ENCODE assay signal across 8 mouse cellular contexts in the genomic region with DNA sequence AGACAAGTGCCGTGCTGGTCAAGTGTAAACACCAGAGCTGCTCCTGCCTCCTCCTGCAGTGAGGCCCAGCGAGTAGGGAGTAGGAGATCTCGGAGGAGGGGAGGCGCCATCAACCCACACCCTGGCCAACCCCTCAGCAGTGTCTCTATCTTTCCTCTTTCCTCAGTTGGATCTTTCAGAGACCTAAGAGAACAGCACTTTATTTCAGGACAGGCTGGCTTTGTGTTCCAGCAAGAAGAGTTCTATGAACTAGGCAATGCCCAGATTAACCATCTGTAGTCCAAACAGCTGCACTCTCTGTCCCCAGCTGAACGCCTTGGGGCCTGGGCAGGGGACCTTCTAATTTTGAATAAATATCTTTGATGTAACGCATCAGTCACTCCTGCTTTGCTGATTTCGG.
DNase-seq lines count a peak whose midpoint lies in the region; ATAC-seq lines count a peak whose summit lies in the region.

No protein-coding gene starts in this region.

- no peak for ATAC-seq in kidney, embryonic 14.5 days (ENCODE audit: low FRiP score, low TSS enrichment)
- no peak for ATAC-seq in embryonic facial prominence, embryonic 13.5 days (ENCODE audit: insufficient number of reproducible peaks, insufficient read depth, low FRiP score, low TSS enrichment, low read depth)
- ATAC-seq in intestine, embryonic 14.5 days (replicated peaks; ENCODE audit: low FRiP score, low TSS enrichment, low read depth): no peak
- ATAC-seq in midbrain, embryonic 16.5 days: peak; percentile 46

- H3K9me3 ChIP-seq in kidney, embryonic 14.5 days (ENCODE audit: control insufficient read depth, low read length): no peaks in the 10 kb centered on the region
- H3K9me3 ChIP-seq in embryonic facial prominence, embryonic 13.5 days: no peaks in the 10 kb centered on the region
- H3K9me3 ChIP-seq in intestine, embryonic 14.5 days (ENCODE audit: control insufficient read depth, low read length): no peaks in the 10 kb centered on the region
- no peaks in the 10 kb centered on the region for H3K9me3 ChIP-seq in midbrain, embryonic 16.5 days (replicated peaks; ENCODE audit: control insufficient read depth, low read length, poor library complexity, severe bottlenecking)

- H3K4me1 ChIP-seq in kidney, embryonic 14.5 days (ENCODE audit: control insufficient read depth, insufficient read depth, low read length): peaks cover 76% of the 10 kb centered on the region
- H3K4me1 ChIP-seq in embryonic facial prominence, embryonic 13.5 days: peaks cover 93% of the 10 kb centered on the region
- H3K4me1 ChIP-seq in intestine, embryonic 14.5 days (replicated peaks; ENCODE audit: control insufficient read depth, insufficient read depth, low read length): peaks cover 58% of the 10 kb centered on the region
- peaks cover 39% of the 10 kb centered on the region for H3K4me1 ChIP-seq in midbrain, embryonic 16.5 days (ENCODE audit: control insufficient read depth, insufficient read depth, low read length)

- WGBS in kidney, embryonic 14.5 days: 28% methylated on average over 7 of the region's 7 CpGs
- 14% methylated on average over 7 of the region's 7 CpGs for WGBS in embryonic facial prominence, embryonic 13.5 days
- WGBS in intestine, embryonic 14.5 days: 25% methylated on average over 7 of the region's 7 CpGs
- 7% methylated on average over 7 of the region's 7 CpGs for WGBS in midbrain, embryonic 16.5 days

- no peaks in the 10 kb centered on the region for H3K27me3 ChIP-seq in kidney, embryonic 14.5 days (ENCODE audit: control insufficient read depth, insufficient read depth, low read length)
- H3K27me3 ChIP-seq in embryonic facial prominence, embryonic 13.5 days: no peaks in the 10 kb centered on the region
- no peaks in the 10 kb centered on the region for H3K27me3 ChIP-seq in intestine, embryonic 14.5 days (replicated peaks; ENCODE audit: control insufficient read depth, insufficient read depth, low read length)
- no peaks in the 10 kb centered on the region for H3K27me3 ChIP-seq in midbrain, embryonic 16.5 days (ENCODE audit: control insufficient read depth, insufficient read depth, low read depth, low read length)

- H3K27ac ChIP-seq in kidney, embryonic 14.5 days (ENCODE audit: low read depth, low read length): peak overlapping the region; percentile 85
- peak overlapping the region; percentile 98 for H3K27ac ChIP-seq in embryonic facial prominence, embryonic 13.5 days
- peak overlapping the region; percentile 82 for H3K27ac ChIP-seq in intestine, embryonic 14.5 days (ENCODE audit: low read depth)
- peak overlapping the region; percentile 89 for H3K27ac ChIP-seq in midbrain, embryonic 16.5 days (ENCODE audit: low read length)

- H3K9ac ChIP-seq in kidney, embryonic 14.5 days (ENCODE audit: low read depth, low read length): peak overlapping the region; percentile 32
- H3K9ac ChIP-seq in embryonic facial prominence, embryonic 13.5 days: peak overlapping the region; percentile 51; the same call in 1 of the 2 replicates
- peak overlapping the region; percentile 15 for H3K9ac ChIP-seq in intestine, embryonic 14.5 days (ENCODE audit: low read length)
- peak overlapping the region; percentile 48 for H3K9ac ChIP-seq in midbrain, embryonic 16.5 days (ENCODE audit: low read depth, low read length)

- intact Hi-C loops in left cerebral cortex, postnatal 14 days (cut with DNase I): no loop called here

- peak overlapping the region; percentile 12; the same call in 1 of the 2 replicates for H3K4me2 ChIP-seq in kidney, embryonic 14.5 days (replicated peaks; ENCODE audit: low read depth, low read length)
- H3K4me2 ChIP-seq in embryonic facial prominence, embryonic 13.5 days: peak overlapping the region; percentile 32
- peak overlapping the region; percentile 14 for H3K4me2 ChIP-seq in intestine, embryonic 14.5 days (ENCODE audit: low read length)
- 0 out of 2 replicates have a peak overlapping the region, but pooled peaks have one; percentile 3 for H3K4me2 ChIP-seq in midbrain, embryonic 16.5 days (ENCODE audit: low read length)

- DNase-seq in kidney, postnatal 25 days: no peak
- DNase-seq in intestine, embryonic 14.5 days (ENCODE audit: low spot score): peak; percentile 62
- no peak for DNase-seq in left cerebral cortex, postnatal 14 days (ENCODE audit: low spot score in 2 of 2)
- DNase-seq in cerebellum, adult 9-10 months: no peak
- no peak for DNase-seq in adrenal gland, adult 18-20 months (ENCODE audit: low spot score in 2 of 2)

- no peak overlapping the region for H3K4me3 ChIP-seq in kidney, embryonic 14.5 days (ENCODE audit: low read length)
- H3K4me3 ChIP-seq in embryonic facial prominence, embryonic 13.5 days: no peak overlapping the region
- no peak overlapping the region for H3K4me3 ChIP-seq in intestine, embryonic 14.5 days (ENCODE audit: low read depth, low read length)
- H3K4me3 ChIP-seq in midbrain, embryonic 16.5 days (ENCODE audit: low read depth, low read length): no peak overlapping the region

- H3K36me3 ChIP-seq in kidney, embryonic 14.5 days (ENCODE audit: control insufficient read depth, insufficient read depth, low read length): peaks cover 23% of the 10 kb centered on the region; the same call in 1 of the 2 replicates
- H3K36me3 ChIP-seq in embryonic facial prominence, embryonic 13.5 days: peaks cover 45% of the 10 kb centered on the region
- peaks cover 21% of the 10 kb centered on the region for H3K36me3 ChIP-seq in intestine, embryonic 14.5 days (ENCODE audit: control insufficient read depth, insufficient read depth, low read length)
- no peaks in the 10 kb centered on the region for H3K36me3 ChIP-seq in midbrain, embryonic 16.5 days (ENCODE audit: control insufficient read depth, insufficient read depth, low read length)
